Mouse (Mus musculus) midbrain, embryonic 10.5 days (tissue): ENCODE data around the gene H2-M5. TPM values are rescaled to one million over a fixed set of nuclear protein-coding genes. Genes with fewer than 3 reads are reported as not detected.

Source experiments
- DNase-seq: peaks from one replicate; pipeline ENCODE4 v3.0.0-alpha.2; 2017; ENCODE audit warnings: low spot score
- H3K27ac ChIP-seq: fragments of 300-500 bp; sonication (generic); replicated peaks from 2 replicates; pipeline ENCODE4 v1.5.1; 2016; ENCODE audit warnings: mild to moderate bottlenecking
- H3K27me3 ChIP-seq: fragments of 300-500 bp; sonication (generic); 2 replicates; pipeline ENCODE4 v1.6.1; 2016; ENCODE audit warnings: low read depth, mild to moderate bottlenecking; ENCODE audit not compliant: poor library complexity, severe bottlenecking
- H3K36me3 ChIP-seq: fragments of 300-500 bp; sonication (generic); 2 replicates; pipeline ENCODE4 v1.6.1; 2016; ENCODE audit warnings: mild to moderate bottlenecking, moderate library complexity
- H3K4me1 ChIP-seq: fragments of 300-500 bp; sonication (generic); 2 replicates; pipeline ENCODE4 v1.6.1; 2016
- H3K4me3 ChIP-seq: fragments of 300-500 bp; sonication (generic); 2 replicates; pipeline ENCODE4 v1.5.1; 2016; ENCODE audit warnings: mild to moderate bottlenecking, moderate library complexity
- H3K9me3 ChIP-seq: fragments of 300-500 bp; sonication (generic); replicated peaks from 2 replicates; pipeline ENCODE4 v1.6.1; 2016; ENCODE audit warnings: mild to moderate bottlenecking
- WGBS: fragments of 180-500 bp; shearing (Covaris S2); methylation state at CpG from one replicate; pipeline ENCODE4 v1.1.7; 2016; 5-methylcytosine and 5-hydroxymethylcytosine counted together
- polyA plus RNA-seq: library from polyadenylated mRNA; unstranded; fragments of >200 nt; fragmentation: Nextera tagmentation; extraction: Ambion mirVana; gene quantifications from 2 replicates; pipeline ENCODE4 v1.2.1, GENCODE M21; 2016

The H2-M5 gene
- polyA plus RNA-seq, 1 experiment from 2014 or later: 0.83 TPM

GRCm38 (mm10) chr17:36953062-36953461, 36.3 kb downstream of the H2-M5 start:
- no peak for DNase-seq
- 90% methylated on average over 1 of the region's 1 CpGs for WGBS
- H3K4me1 ChIP-seq: peaks cover 23% of the 10 kb centered on the region
- H3K9me3 ChIP-seq: no peaks in the 10 kb centered on the region
- H3K27ac ChIP-seq: no peak overlapping the region
- no peak overlapping the region for H3K4me3 ChIP-seq
- peaks cover 45% of the 10 kb centered on the region for H3K36me3 ChIP-seq
- peaks cover 8% of the 10 kb centered on the region for H3K27me3 ChIP-seq

- DNase-seq: no peak
- H3K4me1 ChIP-seq: peaks cover 22% of the 10 kb centered on the region
- H3K27me3 ChIP-seq: peaks cover 8% of the 10 kb centered on the region
- H3K4me3 ChIP-seq: no peak overlapping the region
- peaks cover 45% of the 10 kb centered on the region for H3K36me3 ChIP-seq
- WGBS: 86% methylated on average over 2 of the region's 2 CpGs
- no peak overlapping the region for H3K27ac ChIP-seq
- no peaks in the 10 kb centered on the region for H3K9me3 ChIP-seq
These were observed 36.7 kb downstream of the H2-M5 start for GRCm38 (mm10) chr17:36952631-36953030.

- Histone ChIP-seq H3K4me3 (peak within 1 kb of the TSS; percentile 71), H3K36me3 (peaks cover 39% of the 10 kb centered on the region), H3K4me1 (peaks cover 30% of the 10 kb centered on the region), H3K27ac (peak within 1 kb of the TSS; percentile 90), H3K27me3 (peaks cover 16% of the 10 kb centered on the region), H3K9me3 (no peaks in the 10 kb centered on the region)
- DNase-seq: peak; percentile 98
- WGBS: 4% methylated on average over 36 of the region's 36 CpGs
These were observed 38.1 kb downstream of the H2-M5 start, which contains the start of gene Ppp1r11 for GRCm38 (mm10) chr17:36950981-36951947. Gene Ppp1r11, minus strand, starts transcription at chr17:36951741.

GRCm38 (mm10) chr17:36949265-36949664, 40.1 kb downstream of the H2-M5 start:
- H3K9me3 ChIP-seq: no peaks in the 10 kb centered on the region
- peaks cover 30% of the 10 kb centered on the region for H3K4me1 ChIP-seq
- no peak overlapping the region for H3K4me3 ChIP-seq
- DNase-seq: no peak
- no peak overlapping the region for H3K27ac ChIP-seq
- WGBS: 95% methylated on average over 8 of the region's 8 CpGs
- H3K36me3 ChIP-seq: peaks cover 24% of the 10 kb centered on the region
- peaks cover 36% of the 10 kb centered on the region for H3K27me3 ChIP-seq

- WGBS: 84% methylated on average over 1 of the region's 1 CpGs
- Histone ChIP-seq H3K36me3 (peaks cover 18% of the 10 kb centered on the region), H3K9me3 (no peaks in the 10 kb centered on the region), H3K4me1 (peaks cover 39% of the 10 kb centered on the region), H3K27ac (no peak overlapping the region), H3K4me3 (no peak overlapping the region), H3K27me3 (peaks cover 46% of the 10 kb centered on the region)
- no peak for DNase-seq
These were observed 41.1 kb downstream of the H2-M5 start for GRCm38 (mm10) chr17:36948286-36948685.

- Histone ChIP-seq H3K27me3 (peaks cover 56% of the 10 kb centered on the region), H3K27ac (peak overlapping the region; percentile 86), H3K36me3 (peaks cover 17% of the 10 kb centered on the region), H3K4me1 (peaks cover 47% of the 10 kb centered on the region), H3K9me3 (no peaks in the 10 kb centered on the region), H3K4me3 (peak overlapping the region; percentile 67)
- DNase-seq: peak; percentile 75
- 1% methylated on average over 62 of the region's 62 CpGs for WGBS
These were observed 42.1 kb downstream of the H2-M5 start for GRCm38 (mm10) chr17:36947051-36947819.

GRCm38 (mm10) chr17:36944121-36944775, 45.1 kb downstream of the H2-M5 start:
- 32% methylated on average over 8 of the region's 9 CpGs for WGBS
- H3K36me3 ChIP-seq: peaks cover 10% of the 10 kb centered on the region
- H3K4me3 ChIP-seq: no peak overlapping the region
- no peak overlapping the region for H3K27ac ChIP-seq
- no peak for DNase-seq
- no peaks in the 10 kb centered on the region for H3K9me3 ChIP-seq
- peaks cover 80% of the 10 kb centered on the region for H3K27me3 ChIP-seq
- H3K4me1 ChIP-seq: peaks cover 30% of the 10 kb centered on the region

GRCm38 (mm10) chr17:36943691-36944090, 45.6 kb downstream of the H2-M5 start:
- peaks cover 30% of the 10 kb centered on the region for H3K4me1 ChIP-seq
- 25% methylated on average over 5 of the region's 5 CpGs for WGBS

GRCm38 (mm10) chr17:36942791-36943471, 46.4 kb downstream of the H2-M5 start, which contains the start of gene Rnf39:
Gene Rnf39, plus strand, starts transcription at chr17:36942918.
- Histone ChIP-seq H3K4me1 (peaks cover 30% of the 10 kb centered on the region), H3K4me3 (peak within 1 kb of the TSS; percentile 54), H3K27me3 (peaks cover 72% of the 10 kb centered on the region), H3K27ac (peak within 1 kb of the TSS; percentile 38; the same call in 1 of the 2 replicates), H3K9me3 (no peaks in the 10 kb centered on the region), H3K36me3 (no peaks in the 10 kb centered on the region)
- peak; percentile 28 for DNase-seq
- 4% methylated on average over 59 of the region's 59 CpGs for WGBS

More at GRCm38 (mm10) chr17:36943691-36944090, 45.6 kb downstream of the H2-M5 start:
- Histone ChIP-seq H3K9me3 (no peaks in the 10 kb centered on the region), H3K27me3 (peaks cover 78% of the 10 kb centered on the region), H3K27ac (no peak overlapping the region), H3K4me3 (peak overlapping the region; percentile 54; the same call in 1 of the 2 replicates), H3K36me3 (peaks cover 5% of the 10 kb centered on the region)
- peak; percentile 15 for DNase-seq

GRCm38 (mm10) chr17:36942391-36942790, 46.9 kb downstream of the H2-M5 start:
- Histone ChIP-seq H3K36me3 (no peaks in the 10 kb centered on the region), H3K4me3 (peak overlapping the region; percentile 54), H3K27me3 (peaks cover 72% of the 10 kb centered on the region), H3K9me3 (no peaks in the 10 kb centered on the region), H3K4me1 (peaks cover 26% of the 10 kb centered on the region), H3K27ac (no peak overlapping the region)
- WGBS: 59% methylated on average over 10 of the region's 10 CpGs
- no peak for DNase-seq

- Histone ChIP-seq H3K4me3 (no peak overlapping the region), H3K27me3 (peaks cover 32% of the 10 kb centered on the region), H3K4me1 (peaks cover 6% of the 10 kb centered on the region), H3K36me3 (no peaks in the 10 kb centered on the region), H3K9me3 (no peaks in the 10 kb centered on the region), H3K27ac (no peak overlapping the region)
- no peak for DNase-seq
- 93% methylated on average over 2 of the region's 2 CpGs for WGBS
These were observed 51.3 kb downstream of the H2-M5 start for GRCm38 (mm10) chr17:36938056-36938455.
